Mouse (Mus musculus): ENCODE results near the gene Gzmd.
A peak's percentile ranks its signal among the peaks of the same experiment; 100 is the strongest.
"Not testable (repeated sequence)": the region's sequence is repeated elsewhere in the genome, so short reads cannot be mapped to it uniquely, and the experiment has no call there.

Gzmd gene

GRCm38 (mm10) chr14:56132508-56132907 lies at the start of gene Gzmd:
Gene Gzmd (minus strand): TSS chr14:56132608.
- DNase-seq = not testable (repeated sequence)

DNA sequence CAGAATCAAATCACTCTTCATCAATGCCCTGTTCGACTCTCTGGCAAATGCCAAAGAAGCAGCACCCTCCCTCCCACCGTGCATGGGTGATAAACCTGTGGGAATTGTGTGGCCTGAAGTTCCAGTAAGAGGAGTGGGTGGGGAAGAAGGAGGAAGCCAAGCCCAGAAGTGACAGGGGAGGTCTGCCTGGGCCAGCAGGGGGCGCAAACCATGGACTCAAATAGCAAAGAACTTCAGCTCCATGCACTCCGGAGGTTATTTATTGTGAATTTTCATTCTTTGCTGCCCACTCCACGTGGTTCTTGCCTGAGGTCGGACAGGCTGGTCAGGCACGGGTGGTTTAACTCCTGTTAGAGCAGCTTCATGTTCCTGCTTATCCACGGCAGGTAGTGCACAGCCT lies 45.2 kb upstream of the Gzmd start:
- DNase-seq = peak; percentile 42

DNA sequence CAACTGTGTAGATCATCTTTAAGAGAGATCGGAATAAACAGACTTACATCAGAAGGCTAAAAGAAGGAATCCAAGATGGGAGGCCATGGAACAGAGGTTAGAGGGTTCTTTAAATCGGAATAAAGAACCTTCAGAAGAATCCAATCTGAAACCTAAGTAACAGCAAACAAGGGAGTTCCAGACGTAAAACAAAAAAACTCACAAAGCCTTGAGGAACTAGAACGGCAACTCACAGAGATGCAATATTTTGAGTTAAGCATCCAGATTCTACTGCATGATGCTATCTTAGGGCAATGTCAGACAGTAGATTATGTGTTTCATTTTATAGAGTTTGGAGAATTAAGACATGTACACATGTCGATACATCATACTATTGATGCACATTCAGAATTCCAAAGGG lies 42.1 kb upstream of the Gzmd start, which contains the start of gene Gzmn:
Gene Gzmn, minus strand, starts transcription at position 101 of the 400 bp plus-strand sequence.
- DNase-seq = no peak

GRCm38 (mm10) chr14:56173396-56173795 lies 41.0 kb upstream of the Gzmd start:
- DNase-seq = no peak

- no peak for DNase-seq
Observed at GRCm38 (mm10) chr14:56172744-56173143, 40.3 kb upstream of the Gzmd start.

- DNase-seq = no peak
Observed at GRCm38 (mm10) chr14:56168009-56168408, 35.6 kb upstream of the Gzmd start.

DNA sequence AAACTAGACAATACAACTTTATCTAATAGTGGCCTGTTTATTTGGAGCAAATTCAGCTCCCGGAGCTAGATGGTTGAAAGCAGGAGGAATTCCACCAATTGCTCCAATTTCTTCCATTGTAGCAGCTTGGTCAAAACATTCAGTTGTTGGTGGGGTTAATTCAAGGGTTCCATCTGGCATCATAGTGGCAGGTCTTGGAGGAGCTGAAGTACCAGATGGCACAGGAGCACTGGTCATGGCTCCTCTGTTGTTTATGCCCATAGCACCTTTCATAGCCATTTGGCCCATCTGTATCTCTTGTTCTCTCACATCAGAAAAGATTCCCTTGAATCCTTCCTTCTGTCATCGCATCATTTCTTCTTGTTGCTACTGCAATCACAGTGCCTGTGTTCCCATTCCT lies 29.7 kb upstream of the Gzmd start:
- DNase-seq = no peak

DNA sequence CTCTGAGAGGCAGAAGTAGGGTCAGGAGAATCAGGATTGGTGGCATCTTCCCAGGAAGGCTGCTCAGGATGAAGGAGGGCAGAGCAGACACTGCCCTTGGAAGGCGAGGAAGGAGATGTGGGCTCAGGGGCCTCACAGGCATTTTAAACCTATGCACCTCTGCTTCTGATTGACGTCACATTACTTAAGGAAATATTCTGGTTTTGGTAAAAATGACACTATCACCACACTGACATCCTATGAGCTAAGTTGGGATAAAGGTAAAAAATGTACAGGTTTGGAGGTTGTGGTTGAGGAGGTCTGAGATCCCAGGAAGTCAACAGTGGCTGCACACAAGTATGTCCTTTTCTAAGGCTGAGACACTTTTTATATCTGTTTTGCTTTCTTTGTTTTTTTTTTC lies 27.1 kb upstream of the Gzmd start, which contains the start of gene Gzmg:
Gene Gzmg, minus strand, starts transcription at position 101 of the 400 bp plus-strand sequence.
- DNase-seq = not testable (repeated sequence)

DNA sequence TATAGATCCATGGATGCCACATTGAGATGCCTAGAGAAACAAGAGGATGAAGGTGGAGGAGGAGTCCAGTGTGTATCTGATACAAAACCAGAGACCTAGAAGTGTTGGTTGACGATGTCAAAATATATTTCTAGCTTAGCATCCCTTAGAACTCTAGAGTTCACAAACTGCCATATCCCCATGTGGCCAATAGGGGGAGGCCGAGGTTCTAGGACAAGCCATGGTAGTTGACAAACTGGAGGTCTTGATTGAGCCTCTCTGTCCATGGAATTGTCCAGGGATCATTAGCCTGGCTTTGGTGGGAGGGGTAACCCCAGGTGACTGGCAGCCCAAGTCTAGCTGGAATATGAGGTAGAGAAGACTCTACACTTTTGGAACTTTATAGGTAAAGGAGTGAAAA lies 22.9 kb upstream of the Gzmd start:
- DNase-seq = no peak

- not testable (repeated sequence) for DNase-seq
Observed at GRCm38 (mm10) chr14:56133675-56134074, 1.3 kb upstream of the Gzmd start.

GRCm38 (mm10) chr14:56128341-56128740 lies 4.1 kb downstream of the Gzmd start:
- DNase-seq = no peak

- DNase-seq = no peak
Observed at GRCm38 (mm10) chr14:56123516-56123915, 8.9 kb downstream of the Gzmd start.

DNA sequence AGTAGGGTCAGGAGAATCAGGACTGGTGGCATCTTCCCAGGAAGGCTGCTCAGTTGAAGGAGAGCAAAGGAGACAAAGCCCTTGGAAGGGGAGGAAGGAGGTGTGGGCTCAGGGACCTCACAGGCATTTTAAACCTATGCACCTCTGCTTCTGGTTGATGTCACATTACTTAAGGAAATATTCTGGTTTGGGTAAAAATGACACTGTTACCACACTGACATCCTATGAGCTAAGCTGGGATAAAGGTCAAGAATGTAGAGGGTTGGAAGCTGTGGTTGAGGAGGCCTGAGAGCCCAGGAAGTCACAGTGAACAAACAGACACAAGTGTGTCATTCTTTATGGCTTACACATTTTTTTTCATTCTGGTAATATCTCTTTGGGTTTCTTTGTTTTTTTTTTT lies 11.9 kb downstream of the Gzmd start, which contains the start of gene Gzme:
Gene Gzme, minus strand, starts transcription at position 101 of the 400 bp plus-strand sequence.
- DNase-seq = no peak

GRCm38 (mm10) chr14:56115531-56116310 lies 16.7 kb downstream of the Gzmd start:
- DNase-seq = not testable (repeated sequence)

- no peak for DNase-seq
Observed at GRCm38 (mm10) chr14:56105447-56106180, 26.8 kb downstream of the Gzmd start.

DNA sequence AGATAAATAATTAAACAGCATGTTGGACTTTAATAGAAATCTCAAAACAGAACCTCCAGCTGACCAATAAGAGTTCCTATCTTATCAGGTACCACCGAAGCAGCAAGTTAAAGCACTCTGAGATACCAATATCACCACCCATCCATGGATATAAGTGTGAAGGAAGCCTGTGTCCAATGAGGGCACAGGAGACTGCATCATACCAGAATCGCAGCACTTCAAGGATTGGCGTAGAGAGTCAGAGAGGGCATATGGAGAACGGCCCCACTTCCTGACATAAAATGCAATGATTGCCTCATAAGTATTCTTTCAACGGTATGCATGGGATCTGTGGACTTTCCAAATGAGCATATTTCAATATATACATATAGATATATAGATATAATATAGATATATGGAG lies 27.4 kb downstream of the Gzmd start:
- no peak for DNase-seq

GRCm38 (mm10) chr14:56103452-56103851 lies 29.0 kb downstream of the Gzmd start:
- no peak for DNase-seq

DNA sequence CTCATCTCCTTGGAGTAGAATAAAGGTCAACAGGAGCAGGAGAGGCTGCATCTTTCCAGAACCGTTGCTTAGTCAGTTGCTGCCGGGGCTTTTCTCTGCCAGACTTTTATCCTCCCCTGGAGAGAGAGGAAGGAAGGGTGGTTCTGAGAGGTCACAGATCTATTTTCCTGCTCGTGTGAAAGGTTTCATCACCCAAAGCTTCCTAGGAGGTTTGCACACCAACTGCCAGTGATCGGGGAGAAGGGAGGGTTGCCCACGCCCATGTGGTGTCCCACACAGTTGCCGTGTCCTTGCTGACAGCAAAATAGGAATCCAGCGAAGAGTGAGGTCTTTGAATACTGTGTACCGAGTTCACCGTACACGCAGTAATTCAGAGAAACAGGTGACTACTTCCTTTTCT lies 30.0 kb downstream of the Gzmd start, which contains the start of gene Ctsg:
Gene Ctsg, minus strand, starts transcription at position 189 of the 400 bp plus-strand sequence.
- DNase-seq = no peak

GRCm38 (mm10) chr14:56098940-56099339 lies 33.5 kb downstream of the Gzmd start:
- no peak for DNase-seq

DNA sequence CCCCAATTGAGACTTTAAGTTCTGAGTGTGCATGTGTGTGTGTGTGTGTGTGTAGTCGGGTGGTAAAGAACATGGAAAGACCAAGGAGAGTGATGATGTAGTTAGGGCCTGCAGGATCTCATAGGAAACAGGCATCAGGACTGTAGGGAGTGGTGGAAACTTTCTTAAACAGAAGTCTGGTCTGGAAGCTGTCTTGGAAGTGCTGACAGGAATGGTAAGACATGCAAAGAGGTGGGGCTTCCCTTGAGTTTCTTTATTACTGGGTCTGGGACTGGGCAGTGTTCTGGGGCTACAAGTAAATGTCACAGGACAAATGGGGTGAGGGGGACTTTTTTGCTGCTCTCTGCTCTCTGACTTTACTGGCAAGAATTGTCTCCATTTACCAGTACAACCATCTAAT lies 34.8 kb downstream of the Gzmd start:
- no peak for DNase-seq

- no peak for DNase-seq
Observed at GRCm38 (mm10) chr14:56093353-56093752, 39.1 kb downstream of the Gzmd start.

GRCm38 (mm10) chr14:56086711-56087110 lies 45.7 kb downstream of the Gzmd start:
- no peak for DNase-seq

GRCm38 (mm10) chr14:56085167-56085566 lies 47.2 kb downstream of the Gzmd start, which contains the start of gene Mcpt8:
Gene Mcpt8 (minus strand): TSS chr14:56085273.
- no peak for DNase-seq

- no peak for DNase-seq
Observed at GRCm38 (mm10) chr14:56082016-56082415, 50.4 kb downstream of the Gzmd start.

Measured in right cerebral cortex, postnatal 14 days (tissue).